Mouse (Mus musculus): ENCODE measurements around the gene Pld6. TPM values are rescaled to one million over a fixed set of nuclear protein-coding genes. Genes with fewer than 3 reads are reported as not detected.
"Not testable (repeated sequence)": the region's sequence is repeated elsewhere in the genome, so short reads cannot be mapped to it uniquely, and the experiment has no call there.

The Pld6 gene
- polyA plus RNA-seq, 1 experiment = 2.0 TPM

DNA sequence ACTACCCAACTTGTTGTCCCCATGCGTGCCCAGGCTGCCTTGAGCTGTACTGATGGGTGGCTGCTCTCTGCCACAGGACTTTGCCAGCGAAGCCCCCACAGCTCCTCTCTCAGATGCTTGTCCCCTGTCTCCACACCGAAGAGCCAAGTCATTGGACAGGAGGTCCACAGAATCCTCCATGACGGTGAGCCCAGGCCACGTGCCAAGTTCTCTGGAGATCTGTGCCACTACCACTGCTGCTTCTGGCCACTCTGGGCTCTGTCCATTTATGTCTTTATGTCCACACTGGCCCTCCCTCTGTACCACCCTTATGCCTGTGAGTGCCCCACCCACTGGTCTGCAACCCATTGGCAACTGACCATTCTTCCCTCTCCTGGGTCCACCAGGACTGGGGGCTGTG lies 45.5 kb downstream of the Pld6 start:
- Histone ChIP-seq H3K4me1 (ENCODE audit: control insufficient read depth, insufficient read depth, low read length) (no peaks in the 10 kb centered on the region; the same call in 1 of the 2 replicates), H3K27ac (ENCODE audit: insufficient read depth, low read length) (no peak overlapping the region)
- TF ChIP-seq POLR2A (IDR thresholded peaks at IDR 0.05; ENCODE audit: extremely low read depth, insufficient read depth, low read length) (no peak), CTCF (IDR thresholded peaks at IDR 0.05; ENCODE audit: extremely low read depth, insufficient read depth, low read length) (no peak)

DNA sequence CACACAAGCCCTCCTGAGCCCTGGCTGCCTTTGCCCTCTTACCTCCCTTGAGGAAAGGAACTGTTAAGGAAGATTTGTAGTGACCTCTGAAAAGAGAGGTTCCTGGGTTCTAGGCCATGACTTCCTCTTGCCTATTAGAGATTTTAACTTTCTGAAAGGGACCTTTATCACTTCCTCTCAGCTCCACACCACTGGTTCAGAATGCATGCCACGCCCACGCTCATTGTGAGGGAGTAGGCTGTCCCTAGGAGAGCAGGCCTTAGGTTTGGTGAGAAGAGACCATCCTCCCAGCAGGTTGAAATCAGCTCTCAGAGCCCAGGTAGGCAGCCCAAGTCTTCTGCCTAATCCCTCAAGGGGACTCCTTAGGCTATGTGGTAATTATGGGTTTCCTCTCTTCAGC lies 47.4 kb downstream of the Pld6 start:
- H3K27ac ChIP-seq (ENCODE audit: insufficient read depth, low read length) = no peak overlapping the region

More for the DNA sequence above, 45.5 kb downstream of the Pld6 start:
- H3K4me3 ChIP-seq (ENCODE audit: insufficient read depth, low read length) = no peak overlapping the region

DNA sequence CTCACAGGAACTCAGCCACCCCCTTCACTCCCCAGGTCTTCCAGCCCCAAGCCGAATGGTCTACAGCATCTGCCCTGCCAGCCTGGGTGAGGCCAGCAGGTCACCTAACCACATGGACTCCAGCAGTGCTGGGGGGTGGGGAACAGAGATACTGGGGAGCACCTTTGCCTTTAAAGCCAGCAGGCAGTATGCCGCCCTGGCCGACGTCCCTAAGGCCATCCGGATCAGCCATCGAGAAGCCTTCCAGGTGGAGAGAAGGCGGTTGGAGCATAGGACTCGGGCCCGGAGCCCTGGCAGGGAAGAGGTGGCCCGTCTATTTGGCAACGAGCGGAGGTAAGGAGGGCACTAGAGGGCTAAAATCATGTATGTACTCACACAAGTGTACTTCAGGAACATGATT lies 50.2 kb downstream of the Pld6 start:
- H3K27ac ChIP-seq (ENCODE audit: insufficient read depth, low read length) = no peak overlapping the region
- H3K4me3 ChIP-seq (ENCODE audit: insufficient read depth, low read length) = no peak overlapping the region
- TF ChIP-seq CTCF (IDR thresholded peaks at IDR 0.05; ENCODE audit: extremely low read depth, insufficient read depth, low read length) (no peak), POLR2A (IDR thresholded peaks at IDR 0.05; ENCODE audit: extremely low read depth, insufficient read depth, low read length) (no peak)
- peaks cover 10% of the 10 kb centered on the region for H3K4me1 ChIP-seq (ENCODE audit: control insufficient read depth, insufficient read depth, low read length)

More for the DNA sequence above, 47.4 kb downstream of the Pld6 start:
- Histone ChIP-seq H3K4me1 (ENCODE audit: control insufficient read depth, insufficient read depth, low read length) (no peaks in the 10 kb centered on the region; the same call in 1 of the 2 replicates), H3K4me3 (ENCODE audit: insufficient read depth, low read length) (no peak overlapping the region)
- no peak for TF ChIP-seq POLR2A (IDR thresholded peaks at IDR 0.05; ENCODE audit: extremely low read depth, insufficient read depth, low read length)
- no peak for TF ChIP-seq CTCF (IDR thresholded peaks at IDR 0.05; ENCODE audit: extremely low read depth, insufficient read depth, low read length)

DNA sequence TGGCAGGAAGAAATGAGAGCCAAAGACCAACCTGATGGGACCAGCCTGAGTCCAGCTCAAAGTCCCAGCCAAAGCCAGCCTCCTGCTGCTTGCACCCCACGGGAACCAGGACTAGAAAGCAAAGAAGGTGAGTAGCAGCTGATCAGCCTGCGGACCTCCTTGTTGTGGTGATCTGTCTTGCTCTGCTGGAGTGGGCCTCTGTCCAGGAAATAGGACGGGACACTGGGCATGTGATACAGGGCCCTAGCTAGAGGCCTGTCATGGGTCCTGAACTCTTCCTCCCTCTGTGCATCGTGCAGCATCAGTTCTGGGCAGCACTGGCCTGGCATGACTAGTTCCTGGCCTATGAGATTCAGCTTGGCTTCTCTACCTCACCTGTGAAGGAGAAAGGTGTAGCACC lies 51.5 kb downstream of the Pld6 start:
- not testable (repeated sequence) for H3K27ac ChIP-seq (ENCODE audit: insufficient read depth, low read length)
- H3K4me1 ChIP-seq (ENCODE audit: control insufficient read depth, insufficient read depth, low read length) = peaks cover 19% of the 10 kb centered on the region

GRCm38 (mm10) chr11:59734335-59734734 lies 53.1 kb downstream of the Pld6 start:
- no peak overlapping the region for H3K4me3 ChIP-seq (ENCODE audit: insufficient read depth, low read length)
- TF ChIP-seq POLR2A (IDR thresholded peaks at IDR 0.05; ENCODE audit: extremely low read depth, insufficient read depth, low read length) (no peak), CTCF (IDR thresholded peaks at IDR 0.05; ENCODE audit: extremely low read depth, insufficient read depth, low read length) (no peak)
- H3K4me1 ChIP-seq (ENCODE audit: control insufficient read depth, insufficient read depth, low read length) = peaks cover 19% of the 10 kb centered on the region
- H3K27ac ChIP-seq (ENCODE audit: insufficient read depth, low read length) = no peak overlapping the region

More for the DNA sequence above, 51.5 kb downstream of the Pld6 start:
- not testable (repeated sequence) for H3K4me3 ChIP-seq (ENCODE audit: insufficient read depth, low read length)

Other genes with a start within 250 kb of the Pld6 start
- gene Nlrp3, start 246.1 kb downstream of the Pld6 start, polyA plus RNA-seq (2012; rRNA removed) = 0.86 and 1.3 TPM in 2 replicates
- not detected in 2 replicates for gene Olfr222, start 211.4 kb downstream of the Pld6 start, polyA plus RNA-seq (2012; rRNA removed)
- gene Olfr223, start 194.4 kb downstream of the Pld6 start, polyA plus RNA-seq (2012; rRNA removed) = not detected in 2 replicates
- gene Mprip, start 126.3 kb downstream of the Pld6 start, polyA plus RNA-seq (2012; rRNA removed) = 126 and 128 TPM in 2 replicates
- 51.4 and 51.6 TPM in 2 replicates for gene Flcn, start 22.4 kb upstream of the Pld6 start, polyA plus RNA-seq (2012; rRNA removed)
- 72.5 and 73.2 TPM in 2 replicates for gene Nt5m, start 51.8 kb upstream of the Pld6 start, polyA plus RNA-seq (2012; rRNA removed)
- gene Cops3, start 52.2 kb upstream of the Pld6 start, polyA plus RNA-seq (2012; rRNA removed) = 47.3 and 48.1 TPM in 2 replicates
- gene Med9, start 160.6 kb upstream of the Pld6 start, polyA plus RNA-seq (2012; rRNA removed) = 42.7 and 44.2 TPM in 2 replicates
- gene Rasd1, start 177.3 kb upstream of the Pld6 start, polyA plus RNA-seq (2012; rRNA removed) = 3.7 and 7.9 TPM in 2 replicates